Mouse (Mus musculus) left cerebral cortex, postnatal 36 days (tissue): ENCODE data around the gene Fras1. TPM values are rescaled to one million over a fixed set of nuclear protein-coding genes. Genes with fewer than 3 reads are reported as not detected.

Experiments
- DNase-seq, 2 experiments: peaks; one replicate each; pipeline ENCODE4 v3.0.0; 2021 to 2022; ENCODE audit warnings: low spot score in 2 of 2, mixed read lengths in 1 of 2
- intact Hi-C: fragments of 180-260 bp; cut with DNase I; formaldehyde crosslinking; loops from one replicate; pipeline ENCODE4 v1.15.1; 2025
- total RNA-seq, 2 experiments: library from RNA; stranded (reverse); gene quantifications; 2 replicates each; pipeline ENCODE4 v1.2.3; 2021

The Fras1 gene
- total RNA-seq, 2 experiments from 2014 or later: 18.1 to 29.3 TPM

DNA sequence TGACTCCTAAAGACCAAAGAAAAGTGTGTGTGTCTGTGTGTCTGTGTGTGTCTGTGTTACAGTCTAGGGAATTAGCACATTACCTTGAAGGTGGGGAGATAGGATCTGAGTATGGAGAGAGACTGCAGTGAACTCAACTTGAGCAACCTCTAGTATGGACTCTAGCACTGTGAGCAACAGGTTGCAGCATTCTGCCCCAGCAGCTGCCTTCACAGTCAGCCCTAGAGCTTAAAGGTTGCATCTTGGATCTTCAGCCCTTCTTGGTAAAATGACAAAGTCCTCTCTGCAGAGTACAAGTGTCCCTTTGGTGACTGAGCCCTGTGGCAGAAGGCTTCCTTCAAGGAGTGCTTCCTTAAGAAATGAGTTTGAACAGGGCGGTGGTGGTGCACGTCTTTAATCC, 88.4 kb downstream of the Fras1 start:
- intact Hi-C loops: no loop called here

DNA sequence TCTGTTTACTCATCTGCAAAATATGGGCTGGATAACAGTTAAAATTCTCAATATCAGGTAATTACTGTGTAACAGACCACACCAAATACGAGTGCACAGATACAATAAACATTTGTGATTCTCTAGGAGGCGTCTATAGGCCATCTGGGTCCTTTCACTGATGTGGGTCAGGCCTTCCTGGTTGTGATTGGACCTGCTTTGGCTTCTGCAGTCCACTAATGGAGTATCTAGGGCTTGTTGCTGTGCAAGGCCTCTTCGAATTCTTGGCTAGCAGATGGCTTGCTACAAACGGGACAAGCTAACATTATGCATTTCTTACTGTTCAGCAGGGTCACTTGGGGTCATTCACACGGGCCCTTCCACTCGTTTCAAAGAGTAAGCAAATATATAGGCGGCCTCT, 92.7 kb downstream of the Fras1 start:
- intact Hi-C loops: no loop called here

More for the DNA sequence above, 88.4 kb downstream of the Fras1 start:
- DNase-seq: no peak

DNA sequence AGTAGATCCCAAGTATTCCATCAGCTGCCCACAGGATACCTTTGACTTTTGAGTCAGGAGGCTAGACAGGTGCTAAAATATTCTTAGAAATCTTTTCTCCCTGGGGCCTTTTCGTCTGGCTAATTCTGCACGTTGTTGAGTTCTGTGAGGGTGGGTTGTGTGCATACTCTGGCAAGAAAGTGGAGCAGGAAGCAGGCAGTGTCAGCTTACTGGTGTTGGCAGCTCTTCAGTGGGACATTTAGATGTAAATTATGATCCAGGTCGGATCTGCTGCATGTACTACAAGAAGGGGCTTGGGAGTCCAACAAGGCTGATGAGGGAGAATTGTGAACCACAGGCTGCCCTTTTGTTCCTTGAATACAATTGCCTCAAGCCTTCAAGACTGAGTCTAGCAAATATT, 98.2 kb downstream of the Fras1 start:
- DNase-seq: no peak
- intact Hi-C loops: no loop called here

More for the DNA sequence above, 92.7 kb downstream of the Fras1 start:
- no peak for DNase-seq

DNA sequence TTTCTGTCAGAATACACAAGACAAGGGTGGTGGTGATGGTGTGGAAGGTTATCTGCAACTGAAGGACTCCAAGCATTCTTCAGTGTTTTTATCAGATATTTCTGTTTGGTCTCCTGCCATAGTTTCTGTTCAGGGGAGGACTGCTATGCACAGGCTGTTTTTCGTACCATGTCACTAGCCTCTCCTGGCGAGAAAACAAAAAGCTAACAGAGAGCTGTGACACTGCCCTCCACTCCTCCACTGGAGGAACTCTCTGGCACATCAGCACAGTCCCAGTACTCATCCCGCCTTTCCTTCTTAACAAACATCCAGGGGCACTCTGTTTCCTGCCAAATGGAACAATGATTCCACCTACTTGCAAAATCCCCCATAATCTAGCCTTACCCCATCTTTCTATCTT, 101.7 kb downstream of the Fras1 start:
- DNase-seq: no peak
- intact Hi-C loops: no loop called here

DNA sequence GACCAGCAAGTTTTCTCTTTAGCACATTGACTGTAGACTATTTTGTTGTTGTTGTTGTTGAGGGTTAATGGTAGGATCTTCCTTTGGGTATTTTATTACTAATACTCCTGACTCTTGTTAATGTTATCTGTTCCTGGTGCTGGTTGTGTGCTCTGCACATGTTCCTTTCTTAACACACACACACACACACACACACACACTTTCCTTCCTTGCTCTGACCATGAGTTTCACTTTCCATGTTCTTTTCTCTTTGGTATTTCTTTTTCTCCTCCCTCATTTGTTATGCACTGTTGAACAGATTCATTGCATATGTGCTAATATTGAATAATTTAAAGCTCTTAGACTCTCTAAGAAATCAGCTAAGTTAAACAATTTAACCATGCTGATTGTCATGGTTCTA, 105.2 kb downstream of the Fras1 start:
- intact Hi-C loops: no loop called here
- no peak for DNase-seq

DNA sequence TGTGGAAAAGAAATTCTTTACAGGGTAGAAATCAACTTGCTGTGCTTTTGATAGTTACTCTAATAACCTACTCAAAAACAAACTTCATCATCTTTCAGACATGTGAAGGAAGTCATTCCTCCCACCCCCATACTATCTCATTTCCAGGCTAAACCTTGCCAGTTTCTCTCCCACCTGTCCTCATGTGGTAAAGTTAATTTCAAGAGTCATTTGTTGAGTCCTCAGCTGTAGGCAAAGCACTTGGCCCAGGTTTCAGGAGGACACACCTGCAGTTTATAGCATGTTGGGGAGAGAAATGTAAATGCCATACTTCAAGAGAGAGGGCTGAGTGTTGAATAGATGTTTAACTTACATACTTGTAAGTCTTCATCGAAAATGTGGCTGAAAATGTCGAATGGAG, 107.4 kb downstream of the Fras1 start:
- intact Hi-C loops: no loop called here
- DNase-seq: no peak

DNA sequence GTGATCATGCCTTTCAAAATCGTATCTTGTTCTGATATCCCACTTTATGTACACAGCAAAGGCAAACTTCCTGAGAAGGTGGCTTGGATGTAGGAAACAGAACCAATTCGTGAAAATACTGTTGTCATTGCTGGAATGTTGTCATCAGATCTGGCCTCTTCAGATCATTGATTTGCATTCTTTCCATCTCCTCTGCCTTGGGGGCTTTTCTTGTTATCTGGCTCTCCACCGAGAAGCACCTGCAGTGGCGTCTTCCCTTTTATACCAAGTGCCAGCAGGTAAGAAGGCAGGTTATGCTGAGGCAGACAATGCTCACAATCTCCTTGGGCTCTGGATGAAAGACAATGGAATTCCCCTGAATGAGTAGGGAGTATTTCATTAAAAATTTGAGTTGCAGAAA, 108.3 kb downstream of the Fras1 start:
- intact Hi-C loops: no loop called here
- DNase-seq: no peak

DNA sequence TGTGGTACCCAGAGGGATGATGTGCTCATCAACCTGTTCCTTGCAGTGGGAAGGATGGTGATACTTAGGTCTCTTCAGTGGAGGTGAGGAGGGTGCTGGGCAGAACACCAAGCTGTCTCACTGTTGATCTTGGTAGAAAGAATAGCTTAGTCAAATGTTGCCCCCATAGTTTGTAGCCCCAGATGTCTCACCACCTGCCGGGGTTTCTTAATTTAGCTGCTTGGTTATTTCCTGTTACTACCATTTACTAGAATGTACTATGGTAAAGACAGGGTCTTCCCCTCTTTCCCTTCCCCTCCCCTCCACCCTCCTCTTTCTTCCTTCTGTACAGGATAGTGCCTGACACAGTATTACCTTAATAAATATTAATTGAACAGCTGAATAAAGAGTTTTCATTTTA, 118.7 kb downstream of the Fras1 start:
- intact Hi-C loops: no loop called here
- DNase-seq: no peak

DNA sequence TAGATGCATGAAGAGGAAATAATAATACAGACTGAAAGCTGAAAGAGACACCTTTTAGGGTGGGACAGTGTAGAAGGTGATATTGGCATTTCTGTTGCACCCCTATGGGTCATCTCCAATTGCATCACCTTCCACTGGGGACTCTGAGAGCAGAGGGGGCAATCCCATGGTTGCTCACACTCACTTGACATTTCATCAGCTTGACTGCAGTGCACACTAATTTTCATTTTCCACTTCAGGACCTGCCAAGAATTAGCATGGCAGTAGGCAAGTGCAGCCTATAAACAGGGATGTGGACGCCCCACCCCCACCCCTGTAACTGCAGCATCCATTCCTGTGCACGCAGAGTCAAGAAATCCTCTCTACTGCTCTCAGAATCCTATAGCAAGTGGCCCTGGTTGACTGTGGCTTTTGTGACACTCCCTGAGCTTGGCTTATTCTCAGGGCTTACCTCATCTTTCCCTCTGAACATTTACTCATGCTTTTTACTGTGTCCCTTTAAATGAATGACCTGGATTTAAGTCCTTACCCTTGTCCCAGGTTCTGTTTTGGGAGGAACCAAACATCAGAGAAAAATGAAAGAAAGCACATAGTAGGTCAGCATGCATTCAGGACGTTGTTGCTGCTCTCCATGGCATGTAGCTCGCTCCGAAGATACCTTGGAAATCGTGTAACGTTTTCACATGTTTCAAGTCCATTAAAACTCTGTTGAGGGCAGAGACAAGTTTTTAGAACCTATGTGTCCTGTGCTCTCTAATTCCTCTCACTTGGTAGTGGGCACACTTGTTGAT, 120.9 kb downstream of the Fras1 start:
- intact Hi-C loops: no loop called here
- DNase-seq: no peak

DNA sequence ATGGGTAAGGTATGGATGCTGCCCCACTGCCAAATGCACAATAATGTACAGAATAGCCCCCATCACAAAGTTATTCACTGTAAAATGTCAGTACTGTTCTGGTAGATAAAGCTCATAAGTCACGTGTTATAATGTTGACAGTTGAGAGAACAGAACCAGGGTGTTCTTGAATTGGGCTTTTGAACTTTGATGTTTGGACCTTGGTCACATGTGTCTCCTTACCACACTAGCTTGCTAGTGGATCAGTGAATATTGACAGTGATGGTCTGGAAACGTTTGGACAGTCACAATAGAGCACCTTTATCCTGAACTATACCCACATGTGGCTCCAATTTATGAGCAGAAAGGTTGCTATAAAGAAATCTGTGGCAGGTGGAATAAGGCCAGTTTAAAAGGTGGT, 124.3 kb downstream of the Fras1 start:
- intact Hi-C loops: no loop called here

DNA sequence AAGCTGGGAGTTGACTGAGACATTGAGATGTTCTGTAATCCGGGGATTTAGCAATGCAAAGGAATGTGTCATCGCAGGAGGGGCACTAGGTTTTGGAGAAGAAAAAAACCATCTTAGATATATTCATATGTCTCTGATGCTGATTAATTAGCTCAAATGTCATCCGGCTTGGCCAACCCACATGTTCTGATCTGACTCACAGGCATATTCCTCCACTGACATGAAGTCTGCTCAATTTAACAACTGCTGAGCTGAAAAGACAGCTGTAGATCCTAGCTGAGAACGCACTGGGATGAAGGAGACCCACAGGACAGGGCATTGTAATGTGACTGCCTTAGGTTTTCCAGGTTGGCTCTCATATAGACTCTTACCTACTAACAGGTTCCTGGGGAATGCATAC, 128.0 kb downstream of the Fras1 start:
- intact Hi-C loops: no loop called here
- no peak for DNase-seq

More for the DNA sequence above, 124.3 kb downstream of the Fras1 start:
- DNase-seq: no peak

DNA sequence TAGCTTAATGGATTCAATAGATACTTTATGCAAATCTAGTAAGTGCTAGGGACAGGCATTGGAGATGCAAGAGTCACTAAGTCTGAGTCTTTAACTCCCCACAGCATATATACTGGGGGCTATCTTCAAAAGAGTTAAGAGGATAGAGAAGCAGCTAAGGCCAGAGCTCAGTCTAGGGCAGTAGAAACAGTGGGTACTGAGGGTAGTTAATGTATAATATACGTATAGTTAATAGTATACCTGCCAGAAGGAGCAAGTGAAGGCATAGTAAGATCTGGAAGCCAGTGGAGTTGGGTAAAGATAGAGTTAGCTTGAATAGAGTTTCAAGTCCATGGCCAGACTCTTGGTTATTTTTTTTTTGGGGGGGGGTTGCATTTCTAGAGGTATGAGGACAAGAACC, 128.6 kb downstream of the Fras1 start:
- DNase-seq: no peak
- intact Hi-C loops: no loop called here

DNA sequence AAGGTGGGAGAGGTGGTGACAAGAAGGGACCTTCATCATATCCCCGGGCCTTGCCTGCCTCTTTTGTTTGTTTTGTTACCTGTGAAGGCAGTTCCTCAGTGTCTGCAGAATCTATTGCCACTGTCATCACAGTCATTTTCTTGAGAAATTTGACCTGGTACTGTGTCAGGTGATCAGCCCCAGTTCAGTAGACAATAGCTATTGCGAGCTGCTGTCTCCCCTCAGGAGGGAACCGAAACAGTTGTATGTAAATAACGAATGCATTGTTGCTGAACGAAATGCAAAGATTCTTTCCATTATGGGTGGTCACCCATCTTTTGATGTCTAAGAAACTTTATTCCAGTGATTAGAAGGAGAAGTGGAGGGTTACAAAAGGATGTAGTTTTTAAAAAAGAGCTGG, 137.2 kb downstream of the Fras1 start:
- DNase-seq: no peak
- intact Hi-C loops: loop anchor here (10.0 kb wide), 1 partner anchor 136 kb away; the partner anchor contains the start of gene Fras1

DNA sequence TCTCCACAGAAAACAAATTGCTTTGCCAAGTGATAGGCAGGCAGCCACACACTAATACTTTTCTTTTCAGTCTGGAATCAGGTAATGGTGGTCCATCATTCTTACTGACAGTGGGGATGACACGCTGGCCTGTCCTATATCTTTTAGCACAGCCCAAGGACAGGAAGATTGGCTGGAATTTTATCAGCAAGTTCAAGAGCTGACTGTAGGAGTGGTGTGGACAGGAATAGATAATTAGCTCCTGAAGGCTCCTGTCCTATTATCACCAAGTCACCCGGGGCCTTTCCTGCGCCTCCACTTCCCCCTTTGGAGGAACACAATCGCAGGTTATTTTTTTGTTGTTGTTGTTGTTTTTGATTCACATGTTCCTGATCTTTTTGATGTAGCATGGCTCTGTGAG, 139.6 kb downstream of the Fras1 start:
- intact Hi-C loops: loop anchor here (10.0 kb wide), 1 partner anchor 139 kb away; the partner anchor contains the start of gene Fras1
- DNase-seq: no peak

DNA sequence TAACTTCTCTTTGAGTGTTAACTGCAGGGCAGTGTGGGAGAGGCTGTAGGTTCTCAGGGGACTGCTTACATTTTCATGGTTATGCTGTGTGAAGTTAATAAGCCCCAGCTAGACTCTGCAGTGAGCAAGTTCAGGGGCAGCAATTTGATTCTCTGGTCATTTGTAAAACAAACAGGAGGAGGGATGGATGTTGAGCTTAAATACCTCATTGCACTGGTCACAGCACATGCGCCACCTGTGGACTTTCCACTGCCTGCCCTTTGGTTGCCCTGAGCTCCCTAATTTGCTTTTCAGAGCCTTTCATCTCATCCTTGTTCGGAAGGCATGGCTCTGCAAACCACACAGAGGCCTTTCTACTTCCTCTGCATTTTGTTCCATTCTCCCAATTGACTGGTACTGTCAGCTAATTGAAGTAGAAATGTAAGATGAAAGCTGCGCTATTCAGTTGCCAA, 142.1 kb downstream of the Fras1 start:
- DNase-seq: no peak
- intact Hi-C loops: loop anchor here (10.0 kb wide), 1 partner anchor 141 kb away; the partner anchor contains the start of gene Fras1

DNA sequence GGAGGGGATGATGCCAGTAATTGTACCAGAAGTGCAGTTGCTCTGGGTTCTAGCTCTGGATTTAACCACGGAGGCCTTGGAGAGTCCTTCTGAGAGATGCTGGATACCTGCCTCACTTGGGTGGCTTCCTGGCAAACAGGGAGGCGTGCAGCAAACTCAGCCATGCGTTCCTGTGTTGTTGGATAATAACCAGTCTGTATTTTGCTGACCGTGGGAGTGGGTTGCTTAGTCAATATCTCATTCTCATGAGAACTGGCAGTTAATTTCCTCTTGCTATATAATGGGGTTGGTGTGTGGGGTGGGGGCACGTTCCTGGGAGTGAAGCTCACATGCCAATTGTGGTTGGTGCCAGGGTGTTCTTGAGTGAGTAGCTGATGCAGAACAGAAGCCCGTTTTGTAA, 142.6 kb downstream of the Fras1 start:
- intact Hi-C loops: loop anchor here (10.0 kb wide), 1 partner anchor 142 kb away; the partner anchor contains the start of gene Fras1
- DNase-seq: no peak

DNA sequence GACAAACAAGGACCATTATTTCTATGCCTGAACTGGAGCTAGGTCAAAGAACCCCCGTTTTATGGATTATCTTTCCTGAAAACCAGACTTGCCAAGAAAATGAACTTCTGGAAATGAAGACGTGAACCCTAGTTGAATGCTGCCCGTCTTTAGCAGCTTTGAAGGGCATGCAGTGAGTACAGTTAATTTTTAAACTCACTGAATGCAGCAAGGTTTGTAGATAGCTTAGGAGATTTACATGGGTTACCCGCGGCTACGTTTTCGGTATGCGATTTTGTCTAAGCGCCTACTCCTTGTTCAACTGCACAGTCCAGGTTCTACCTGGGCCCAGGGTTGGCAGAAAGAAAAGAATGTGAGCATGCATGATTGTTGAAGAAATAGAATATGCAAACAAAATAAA, 147.8 kb downstream of the Fras1 start:
- intact Hi-C loops: no loop called here

DNA sequence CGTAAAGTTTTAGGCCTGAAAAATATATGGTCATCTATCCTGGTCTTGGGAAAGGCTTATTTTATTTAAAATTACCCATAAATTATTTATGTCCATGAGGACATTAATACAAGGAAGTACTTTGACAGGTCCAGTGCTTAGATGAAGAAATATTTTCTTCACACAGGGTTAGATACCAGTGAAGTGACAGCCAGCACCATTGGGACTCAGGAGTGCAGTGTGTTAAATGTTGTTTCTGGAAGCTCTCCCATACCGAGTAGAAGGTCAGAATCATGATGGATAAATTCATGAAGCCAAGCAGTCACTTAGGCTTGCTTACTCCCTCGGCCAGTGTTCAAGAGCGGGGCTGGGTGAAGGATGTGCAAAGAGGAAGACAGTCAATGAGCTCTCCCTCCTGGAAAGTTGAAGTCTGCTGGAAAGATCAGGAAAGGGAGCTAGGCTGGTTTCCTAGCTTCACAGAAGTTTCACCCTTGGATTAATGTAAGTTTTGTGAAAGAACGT, 149.2 kb downstream of the Fras1 start:
- no peak for DNase-seq
- intact Hi-C loops: no loop called here

More for the DNA sequence above, 147.8 kb downstream of the Fras1 start:
- no peak for DNase-seq

DNA sequence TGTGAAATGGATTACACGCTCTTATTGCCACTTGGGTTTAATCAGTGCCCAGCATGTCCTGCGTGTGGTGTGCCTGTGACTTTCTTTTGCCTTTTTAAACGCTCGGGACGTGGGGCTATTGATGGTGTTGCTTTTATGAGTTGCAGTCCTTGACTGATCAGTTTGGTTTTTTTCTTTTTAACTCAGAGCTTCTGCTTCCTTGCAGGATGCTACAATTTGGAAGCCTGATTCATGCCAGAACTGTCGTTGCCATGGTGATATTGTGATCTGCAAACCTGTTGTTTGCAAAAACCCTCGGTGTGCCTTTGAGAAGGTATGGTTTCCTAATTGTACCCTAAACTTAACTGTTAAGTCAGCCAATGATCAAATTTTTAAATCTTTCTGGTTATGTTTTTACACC, 154.5 kb downstream of the Fras1 start:
- no peak for DNase-seq
- intact Hi-C loops: no loop called here

DNA sequence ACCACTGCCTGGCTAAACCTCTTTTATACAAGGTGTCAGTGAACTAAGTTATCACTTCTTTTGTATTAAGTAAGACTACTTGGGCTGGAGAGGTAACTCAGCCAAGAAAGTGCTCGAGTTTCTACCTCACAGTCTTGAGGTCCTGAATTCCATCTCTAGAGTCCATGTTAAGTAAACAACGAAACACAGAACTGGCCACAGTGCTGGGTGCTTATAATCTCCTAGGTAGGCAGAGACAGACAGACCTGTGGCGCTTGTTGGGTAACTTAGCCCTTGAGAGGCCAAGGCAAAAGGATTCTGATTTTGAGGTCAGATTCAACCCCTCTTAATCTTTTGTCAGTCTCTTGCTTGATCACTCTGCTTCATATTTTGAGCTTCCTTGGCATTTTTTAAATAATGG, 156.8 kb downstream of the Fras1 start:
- DNase-seq: no peak
- intact Hi-C loops: no loop called here

DNA sequence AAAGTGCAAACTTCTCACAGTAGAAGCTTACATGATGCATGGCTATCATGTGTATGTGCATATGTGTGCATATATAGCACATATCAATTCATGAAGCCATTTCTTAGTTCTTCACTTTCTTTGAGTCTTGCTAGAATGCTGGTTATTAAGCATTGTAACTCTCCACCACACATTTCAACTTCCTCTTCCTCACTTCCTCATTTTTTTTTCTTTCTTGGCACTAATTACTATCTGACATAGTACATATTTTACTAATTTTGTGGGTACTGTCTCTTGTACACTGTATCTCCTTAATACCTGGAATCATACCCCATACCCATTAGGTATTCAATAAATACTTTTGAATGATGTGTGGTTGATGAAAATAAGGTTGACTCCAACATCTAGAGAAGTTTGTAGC, 158.2 kb downstream of the Fras1 start:
- DNase-seq: no peak
- intact Hi-C loops: no loop called here
